Mouse (Mus musculus) C2C12 (cell line): ENCODE data around the gene Pcdh15. TPM values are rescaled to one million over a fixed set of nuclear protein-coding genes. Genes with fewer than 3 reads are reported as not detected.

Experiments
- H3K27me3 ChIP-seq: one replicate; pipeline ENCODE4 v1.6.1; 2011; ENCODE audit not compliant: control insufficient read depth, insufficient read depth, insufficient read length
- H3K36me3 ChIP-seq: one replicate; pipeline ENCODE4 v1.6.1; 2011; ENCODE audit not compliant: control insufficient read depth, insufficient read depth
- H3K4me3 ChIP-seq: one replicate; pipeline ENCODE4 v1.5.1; 2011; ENCODE audit warnings: mild to moderate bottlenecking, control low read depth; ENCODE audit not compliant: poor library complexity, insufficient read depth, severe bottlenecking
- H3K79me2 ChIP-seq: one replicate; pipeline ENCODE4 v1.6.1; 2011; ENCODE audit not compliant: control insufficient read depth, insufficient read depth
- H3K79me3 ChIP-seq: one replicate; pipeline ENCODE4 v1.6.1; 2011; ENCODE audit warnings: low read depth, control low read depth
- H3ac ChIP-seq: one replicate; pipeline ENCODE3; 2011; ENCODE audit warnings: low read depth; ENCODE audit not compliant: control insufficient read depth, insufficient read length
- CEBPB ChIP-seq: IDR thresholded peaks from one replicate; pipeline ENCODE4 v1.6.1; 2011; ENCODE audit warnings: low read depth, mild to moderate bottlenecking, control low read depth, moderate library complexity
- CTCF ChIP-seq: IDR thresholded peaks from one replicate; pipeline ENCODE4 v1.5.1; 2011; ENCODE audit not compliant: control insufficient read depth, insufficient read depth, insufficient read length
- FOSL1 ChIP-seq: IDR thresholded peaks from one replicate; pipeline ENCODE4 v1.8.0; 2011; ENCODE audit warnings: mild to moderate bottlenecking, low read length; ENCODE audit not compliant: poor library complexity, insufficient read depth, severe bottlenecking
- MAX ChIP-seq: IDR thresholded peaks from one replicate; pipeline ENCODE4 v1.6.1; 2011; ENCODE audit warnings: mild to moderate bottlenecking, control low read depth
- MYOD1 ChIP-seq: IDR thresholded peaks from one replicate; pipeline ENCODE4 v1.6.1; 2011; ENCODE audit warnings: low read depth; ENCODE audit not compliant: control insufficient read depth, insufficient read length
- MYOG ChIP-seq: IDR thresholded peaks from one replicate; pipeline ENCODE4 v1.6.1; 2011; ENCODE audit not compliant: control insufficient read depth, insufficient read length; ENCODE audit errors: extremely low read depth
- USF1 ChIP-seq: IDR thresholded peaks from one replicate; pipeline ENCODE4 v1.6.1; 2011; ENCODE audit warnings: low read depth, mild to moderate bottlenecking, control low read depth, moderate library complexity
- polyA plus RNA-seq: library from polyadenylated mRNA; unstranded; fragments of >200 nt; fragmentation: generic; extraction: Trizol; gene quantifications from one replicate; pipeline ENCODE4 v1.2.1, GENCODE M21; 2012; ENCODE audit warnings: missing spikeins

The Pcdh15 gene
- polyA plus RNA-seq, 1 experiment = 0.54 TPM

- Histone ChIP-seq H3K36me3 (peaks cover 9% of the 10 kb centered on the region), H3K4me3 (no peak overlapping the region), H3K27me3 (no peaks in the 10 kb centered on the region), H3K79me2 (no peaks in the 10 kb centered on the region), H3ac (no peak overlapping the region), H3K79me3 (no peaks in the 10 kb centered on the region)
- TF ChIP-seq CEBPB (no peak), CTCF (no peak), MYOD1 (no peak), MYOG (no peak), FOSL1 (no peak), USF1 (no peak), MAX (no peak)
Observed at GRCm38 (mm10) chr10:73280438-73280837, 181.3 kb downstream of the Pcdh15 start.

GRCm38 (mm10) chr10:73296456-73296855 is 197.3 kb downstream of the Pcdh15 start:
- Histone ChIP-seq H3ac (no peak overlapping the region), H3K79me3 (no peaks in the 10 kb centered on the region), H3K4me3 (no peak overlapping the region), H3K36me3 (peaks cover 18% of the 10 kb centered on the region), H3K27me3 (no peaks in the 10 kb centered on the region), H3K79me2 (no peaks in the 10 kb centered on the region)
- TF ChIP-seq MAX = no peak
- no peak for TF ChIP-seq MYOG
- no peak for TF ChIP-seq USF1
- TF ChIP-seq CTCF = no peak
- TF ChIP-seq FOSL1 = no peak
- TF ChIP-seq CEBPB = no peak
- TF ChIP-seq MYOD1 = no peak

- no peaks in the 10 kb centered on the region for H3K79me2 ChIP-seq
- H3K79me3 ChIP-seq = peaks cover 8% of the 10 kb centered on the region
- H3K27me3 ChIP-seq = no peaks in the 10 kb centered on the region
- peaks cover 29% of the 10 kb centered on the region for H3K36me3 ChIP-seq
- H3K4me3 ChIP-seq = no peak overlapping the region
- no peak overlapping the region for H3ac ChIP-seq
- TF ChIP-seq MYOG (no peak), FOSL1 (no peak), CTCF (no peak), MAX (no peak), USF1 (no peak), MYOD1 (no peak), CEBPB (no peak)
Observed at GRCm38 (mm10) chr10:73301951-73302350, 202.8 kb downstream of the Pcdh15 start.

- Histone ChIP-seq H3ac (no peak overlapping the region), H3K27me3 (no peaks in the 10 kb centered on the region), H3K36me3 (peaks cover 29% of the 10 kb centered on the region), H3K79me3 (peaks cover 13% of the 10 kb centered on the region), H3K4me3 (no peak overlapping the region), H3K79me2 (peaks cover 23% of the 10 kb centered on the region)
- TF ChIP-seq MYOD1 = no peak
- TF ChIP-seq MAX = no peak
- no peak for TF ChIP-seq USF1
- no peak for TF ChIP-seq CEBPB
- TF ChIP-seq FOSL1 = no peak
Observed at GRCm38 (mm10) chr10:73306677-73307076, 207.5 kb downstream of the Pcdh15 start.

- TF ChIP-seq MYOD1 (no peak), USF1 (no peak), MYOG (no peak), MAX (peak; percentile 25), CEBPB (no peak)
- H3ac ChIP-seq = no peak overlapping the region
- peaks cover 35% of the 10 kb centered on the region for H3K79me2 ChIP-seq
Observed at GRCm38 (mm10) chr10:73326861-73327260, 227.7 kb downstream of the Pcdh15 start.

GRCm38 (mm10) chr10:73333426-73333825 is 234.3 kb downstream of the Pcdh15 start:
- H3K79me3 ChIP-seq = no peaks in the 10 kb centered on the region
- H3K4me3 ChIP-seq = no peak overlapping the region
- no peak overlapping the region for H3ac ChIP-seq
- TF ChIP-seq MYOG = no peak
- no peak for TF ChIP-seq CTCF
- TF ChIP-seq MAX = no peak
- TF ChIP-seq CEBPB = no peak
- no peak for TF ChIP-seq MYOD1
- TF ChIP-seq FOSL1 = no peak
- no peak for TF ChIP-seq USF1
- H3K27me3 ChIP-seq = no peaks in the 10 kb centered on the region
- H3K79me2 ChIP-seq = no peaks in the 10 kb centered on the region
- no peaks in the 10 kb centered on the region for H3K36me3 ChIP-seq

More at GRCm38 (mm10) chr10:73326861-73327260, 227.7 kb downstream of the Pcdh15 start:
- peaks cover 18% of the 10 kb centered on the region for H3K79me3 ChIP-seq
- no peaks in the 10 kb centered on the region for H3K27me3 ChIP-seq
- H3K36me3 ChIP-seq = no peaks in the 10 kb centered on the region
- H3K4me3 ChIP-seq = peak overlapping the region; percentile 41
